Mouse (Mus musculus) activated CD4-positive, CD25-positive, alpha-beta regulatory T cell (primary cell): ENCODE measurements around the gene Gabrg3. TPM values are rescaled to one million over a fixed set of nuclear protein-coding genes. Genes with fewer than 3 reads are reported as not detected.

ENCODE experiments used
- polyA plus RNA-seq, 2 experiments: library from polyadenylated mRNA; unstranded; fragments of 100-300 nt; shearing (Covaris generic); gene quantifications; one replicate each; pipeline ENCODE4 v1.2.1; 2017

The Gabrg3 gene
- polyA plus RNA-seq, result under 1 TPM; 0.07 to 0.68 TPM

GRCm38 (mm10) chr7:57386517-57387340, at the start of gene Gabrg3:
Gene Gabrg3 (minus strand): TSS chr7:57387188.

DNA sequence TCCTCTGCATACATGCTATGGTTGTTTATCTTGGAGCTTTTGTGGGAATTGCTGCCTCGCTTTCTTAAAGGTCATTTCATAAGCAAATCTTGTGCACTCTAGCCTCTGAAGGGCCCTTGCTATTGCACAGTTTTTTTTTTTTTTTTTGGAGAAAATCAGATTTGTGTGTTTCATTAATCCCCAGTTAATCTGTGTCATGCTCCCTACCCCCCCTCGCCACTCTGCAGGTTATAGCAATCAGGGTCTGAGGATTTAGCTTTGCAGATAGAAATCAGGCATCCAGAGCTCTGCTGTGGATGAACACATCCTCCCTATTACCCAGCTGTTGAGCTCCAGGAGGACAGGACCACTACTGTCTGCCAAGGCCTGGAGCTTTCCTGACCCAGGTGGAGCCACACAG, 32.4 kb upstream of the Gabrg3 start, which contains the start of gene Gabrb3:
TSS of gene Gabrb3 (plus strand) at position 301 of the 400 bp plus-strand sequence.

Other genes starting within 250 kb of the Gabrg3 start
- under 1 TPM in 1 of 2 experiments, not detected in 1; 0.07 TPM for gene Gabrb3, start 32.5 kb upstream of the Gabrg3 start, polyA plus RNA-seq
- gene Gabra5, start 122.9 kb upstream of the Gabrg3 start, polyA plus RNA-seq, result not detected